Mouse (Mus musculus): ENCODE results near the gene Cdc42bpg. TPM values are rescaled to one million over a fixed set of nuclear protein-coding genes. Genes with fewer than 3 reads are reported as not detected.

Cdc42bpg gene
- polyA plus RNA-seq (2015; fragmentation: Nextera tagmentation; extraction: Ambion mirVana): 0.45 and 0.60 TPM in 2 replicates

GRCm38 (mm10) chr19:6306137-6306551, at the start of gene Cdc42bpg:
TSS of gene Cdc42bpg (plus strand) at chr19:6306456.
- under 1% methylated on average over 36 of the region's 38 CpGs for WGBS
- Histone ChIP-seq H3K9me3 (no peaks in the 10 kb centered on the region), H3K4me3 (peak within 1 kb of the TSS; percentile 66), H3K36me3 (peaks cover 15% of the 10 kb centered on the region), H3K27ac (replicated peaks) (peak within 1 kb of the TSS; percentile 62), H3K4me1 (peaks cover 45% of the 10 kb centered on the region), H3K27me3 (replicated peaks) (no peaks in the 10 kb centered on the region), H3K4me2 (peak within 1 kb of the TSS; percentile 79), H3K9ac (peak within 1 kb of the TSS; percentile 88)
- peak; percentile 82 for ATAC-seq (ENCODE audit: extremely low read depth, insufficient number of reproducible peaks, low FRiP score, low TSS enrichment)

- peaks cover 5% of the 10 kb centered on the region; the same call in 1 of the 2 replicates for H3K9me3 ChIP-seq
- no peak for ATAC-seq (ENCODE audit: extremely low read depth, insufficient number of reproducible peaks, low FRiP score, low TSS enrichment)
- H3K36me3 ChIP-seq: peaks cover 71% of the 10 kb centered on the region
- H3K9ac ChIP-seq: no peak overlapping the region
- H3K4me2 ChIP-seq: no peak overlapping the region
- H3K27ac ChIP-seq (replicated peaks): no peak overlapping the region
- no peaks in the 10 kb centered on the region for H3K27me3 ChIP-seq (replicated peaks)
- H3K4me1 ChIP-seq: no peaks in the 10 kb centered on the region
- H3K4me3 ChIP-seq: no peak overlapping the region
- WGBS: 77% methylated on average over 2 of the region's 2 CpGs
Measured at GRCm38 (mm10) chr19:6260428-6260827, 45.8 kb upstream of the Cdc42bpg start.

GRCm38 (mm10) chr19:6260946-6261345, 45.3 kb upstream of the Cdc42bpg start:
- Histone ChIP-seq H3K36me3 (peaks cover 66% of the 10 kb centered on the region), H3K4me3 (no peak overlapping the region), H3K4me1 (no peaks in the 10 kb centered on the region), H3K4me2 (no peak overlapping the region), H3K27me3 (replicated peaks) (no peaks in the 10 kb centered on the region), H3K27ac (replicated peaks) (no peak overlapping the region), H3K9ac (no peak overlapping the region), H3K9me3 (peaks cover 5% of the 10 kb centered on the region; the same call in 1 of the 2 replicates)
- WGBS: 74% methylated on average over 4 of the region's 4 CpGs
- ATAC-seq (ENCODE audit: extremely low read depth, insufficient number of reproducible peaks, low FRiP score, low TSS enrichment): no peak

GRCm38 (mm10) chr19:6261379-6261778, 44.9 kb upstream of the Cdc42bpg start:
- H3K27ac ChIP-seq (replicated peaks): no peak overlapping the region
- 91% methylated on average over 14 of the region's 14 CpGs for WGBS
- H3K4me1 ChIP-seq: no peaks in the 10 kb centered on the region
- peaks cover 62% of the 10 kb centered on the region for H3K36me3 ChIP-seq
- no peak for ATAC-seq (ENCODE audit: extremely low read depth, insufficient number of reproducible peaks, low FRiP score, low TSS enrichment)
- no peak overlapping the region for H3K9ac ChIP-seq
- H3K4me3 ChIP-seq: no peak overlapping the region
- peaks cover 5% of the 10 kb centered on the region; the same call in 1 of the 2 replicates for H3K9me3 ChIP-seq
- no peak overlapping the region for H3K4me2 ChIP-seq
- no peaks in the 10 kb centered on the region for H3K27me3 ChIP-seq (replicated peaks)

- Histone ChIP-seq H3K9me3 (peaks cover 5% of the 10 kb centered on the region; the same call in 1 of the 2 replicates), H3K27me3 (replicated peaks) (0 out of 2 replicates have a peak, but pooled peaks cover 4% of the 10 kb centered on the region), H3K4me1 (no peaks in the 10 kb centered on the region), H3K27ac (replicated peaks) (no peak overlapping the region), H3K4me3 (no peak overlapping the region), H3K9ac (no peak overlapping the region), H3K4me2 (no peak overlapping the region), H3K36me3 (peaks cover 53% of the 10 kb centered on the region)
- 60% methylated on average over 7 of the region's 7 CpGs for WGBS
- ATAC-seq (ENCODE audit: extremely low read depth, insufficient number of reproducible peaks, low FRiP score, low TSS enrichment): no peak
Measured at GRCm38 (mm10) chr19:6262222-6262621, 44.0 kb upstream of the Cdc42bpg start.

- Histone ChIP-seq H3K9ac (no peak overlapping the region), H3K4me2 (no peak overlapping the region), H3K9me3 (peaks cover 5% of the 10 kb centered on the region; the same call in 1 of the 2 replicates), H3K27ac (replicated peaks) (no peak overlapping the region), H3K27me3 (replicated peaks) (0 out of 2 replicates have a peak, but pooled peaks cover 6% of the 10 kb centered on the region), H3K36me3 (peaks cover 46% of the 10 kb centered on the region), H3K4me3 (no peak overlapping the region), H3K4me1 (no peaks in the 10 kb centered on the region)
- 82% methylated on average over 8 of the region's 8 CpGs for WGBS
- ATAC-seq (ENCODE audit: extremely low read depth, insufficient number of reproducible peaks, low FRiP score, low TSS enrichment): no peak
Measured at GRCm38 (mm10) chr19:6262839-6263433, 43.3 kb upstream of the Cdc42bpg start.

GRCm38 (mm10) chr19:6264200-6264599, 42.1 kb upstream of the Cdc42bpg start:
- Histone ChIP-seq H3K4me3 (no peak overlapping the region), H3K27ac (replicated peaks) (no peak overlapping the region), H3K9me3 (peaks cover 5% of the 10 kb centered on the region; the same call in 1 of the 2 replicates), H3K36me3 (peaks cover 34% of the 10 kb centered on the region), H3K27me3 (replicated peaks) (0 out of 2 replicates have a peak, but pooled peaks cover 6% of the 10 kb centered on the region), H3K4me1 (0 out of 2 replicates have a peak, but pooled peaks cover 3% of the 10 kb centered on the region), H3K4me2 (no peak overlapping the region), H3K9ac (no peak overlapping the region)
- WGBS: 69% methylated on average over 9 of the region's 9 CpGs
- no peak for ATAC-seq (ENCODE audit: extremely low read depth, insufficient number of reproducible peaks, low FRiP score, low TSS enrichment)

GRCm38 (mm10) chr19:6264945-6265344, 41.3 kb upstream of the Cdc42bpg start:
- ATAC-seq (ENCODE audit: extremely low read depth, insufficient number of reproducible peaks, low FRiP score, low TSS enrichment): no peak
- H3K27me3 ChIP-seq (replicated peaks): 0 out of 2 replicates have a peak, but pooled peaks cover 6% of the 10 kb centered on the region
- peaks cover 28% of the 10 kb centered on the region for H3K36me3 ChIP-seq
- H3K27ac ChIP-seq (replicated peaks): no peak overlapping the region
- peaks cover 5% of the 10 kb centered on the region; the same call in 1 of the 2 replicates for H3K9me3 ChIP-seq
- H3K4me3 ChIP-seq: no peak overlapping the region
- 77% methylated on average over 8 of the region's 8 CpGs for WGBS
- H3K4me2 ChIP-seq: no peak overlapping the region
- H3K9ac ChIP-seq: no peak overlapping the region
- H3K4me1 ChIP-seq: 0 out of 2 replicates have a peak, but pooled peaks cover 3% of the 10 kb centered on the region

- Histone ChIP-seq H3K4me3 (no peak overlapping the region), H3K27me3 (replicated peaks) (peaks cover 8% of the 10 kb centered on the region; the same call in 1 of the 2 replicates), H3K27ac (replicated peaks) (no peak overlapping the region), H3K36me3 (peaks cover 20% of the 10 kb centered on the region), H3K4me2 (no peak overlapping the region), H3K9ac (no peak overlapping the region), H3K4me1 (0 out of 2 replicates have a peak, but pooled peaks cover 3% of the 10 kb centered on the region), H3K9me3 (peaks cover 3% of the 10 kb centered on the region; the same call in 1 of the 2 replicates)
- 67% methylated on average over 6 of the region's 6 CpGs for WGBS
- no peak for ATAC-seq (ENCODE audit: extremely low read depth, insufficient number of reproducible peaks, low FRiP score, low TSS enrichment)
Measured at GRCm38 (mm10) chr19:6265727-6266182, 40.5 kb upstream of the Cdc42bpg start.

GRCm38 (mm10) chr19:6267306-6268169, 38.7 kb upstream of the Cdc42bpg start:
- Histone ChIP-seq H3K4me1 (0 out of 2 replicates have a peak, but pooled peaks cover 3% of the 10 kb centered on the region), H3K4me2 (no peak overlapping the region), H3K4me3 (no peak overlapping the region), H3K27me3 (replicated peaks) (peaks cover 20% of the 10 kb centered on the region), H3K9me3 (no peaks in the 10 kb centered on the region), H3K27ac (replicated peaks) (no peak overlapping the region), H3K9ac (0 out of 2 replicates have a peak overlapping the region, but pooled peaks have one; percentile 0), H3K36me3 (peaks cover 2% of the 10 kb centered on the region; the same call in 1 of the 2 replicates)
- 56% methylated on average over 11 of the region's 11 CpGs for WGBS
- ATAC-seq (ENCODE audit: extremely low read depth, insufficient number of reproducible peaks, low FRiP score, low TSS enrichment): no peak

GRCm38 (mm10) chr19:6268170-6268528, 38.1 kb upstream of the Cdc42bpg start:
- H3K4me3 ChIP-seq: no peak overlapping the region
- H3K27me3 ChIP-seq (replicated peaks): peaks cover 20% of the 10 kb centered on the region
- 14% methylated on average over 8 of the region's 8 CpGs for WGBS
- no peak overlapping the region for H3K9ac ChIP-seq
- 0 out of 2 replicates have a peak, but pooled peaks cover 3% of the 10 kb centered on the region for H3K4me1 ChIP-seq
- no peaks in the 10 kb centered on the region for H3K9me3 ChIP-seq
- no peak overlapping the region for H3K4me2 ChIP-seq
- ATAC-seq (ENCODE audit: extremely low read depth, insufficient number of reproducible peaks, low FRiP score, low TSS enrichment): no peak
- H3K36me3 ChIP-seq: no peaks in the 10 kb centered on the region
- H3K27ac ChIP-seq (replicated peaks): no peak overlapping the region
